Mouse (Mus musculus): ENCODE measurements around the gene Trf.

DNA sequence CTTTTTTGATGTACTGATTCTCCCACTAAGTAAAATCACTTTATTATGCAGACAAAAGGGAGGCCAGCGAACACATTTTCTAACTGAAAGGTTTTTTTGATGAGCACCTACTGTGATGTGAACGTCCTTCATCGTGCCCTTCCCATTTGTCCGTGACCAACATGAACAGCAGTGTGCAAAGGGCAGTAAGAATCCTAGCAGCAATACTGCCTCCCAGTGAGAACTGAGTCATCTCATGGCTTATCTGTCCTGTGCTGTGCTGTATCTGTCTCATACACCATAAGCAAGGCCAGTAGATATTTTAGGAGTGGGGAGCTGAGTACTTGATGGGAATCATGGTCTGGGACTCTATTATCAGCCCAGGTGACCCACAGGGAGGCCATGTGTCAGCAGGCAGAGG, 41.8 kb downstream of the Trf start:
- TF ChIP-seq CTCF (IDR thresholded peaks at IDR 0.05; ENCODE audit: insufficient read depth, low read depth, low read length) (no peak), POLR2A (IDR thresholded peaks at IDR 0.05; ENCODE audit: insufficient read depth, low read depth, low read length) (no peak)

Data from olfactory bulb, adult 2 months (tissue).